Mouse (Mus musculus): ENCODE results near the gene Nfu1. TPM values are rescaled to one million over a fixed set of nuclear protein-coding genes. Genes with fewer than 3 reads are reported as not detected.

Gene Nfu1
- polyA plus RNA-seq (2017; shearing (Covaris generic)) = 72.1 TPM

GRCm38 (mm10) chr6:87008887-87009286 lies at the start of gene Nfu1:
TSS of gene Nfu1 (plus strand) at chr6:87009236.

GRCm38 (mm10) chr6:87042337-87043130 lies 33.5 kb downstream of the Nfu1 start, which contains the start of gene Gfpt1:
TSS of gene Gfpt1 (plus strand) at chr6:87042846.

Other genes with a start within 250 kb of the Nfu1 start
- gene Anxa4, start 215.7 kb upstream of the Nfu1 start, polyA plus RNA-seq (2017; shearing (Covaris generic)) = 0.88 TPM
- 112 TPM for gene Aak1, start 159.7 kb upstream of the Nfu1 start, polyA plus RNA-seq (2017; shearing (Covaris generic))
- gene Gfpt1, start 33.6 kb downstream of the Nfu1 start, polyA plus RNA-seq (2017; shearing (Covaris generic)) = 21.7 TPM
- 0.31 TPM for gene D6Ertd527e, start 95.5 kb downstream of the Nfu1 start, polyA plus RNA-seq (2017; shearing (Covaris generic))